Mouse (Mus musculus) midbrain, embryonic 10.5 days (tissue): ENCODE measurements around the gene Tert. TPM values are rescaled to one million over a fixed set of nuclear protein-coding genes. Genes with fewer than 3 reads are reported as not detected.
A peak's percentile ranks its signal among the peaks of the same experiment; 100 is the strongest.

Source experiments
- DNase-seq: peaks from one replicate; pipeline ENCODE4 v3.0.0-alpha.2; 2017; ENCODE audit warnings: low spot score
- H3K27ac ChIP-seq: fragments of 300-500 bp; sonication (generic); replicated peaks from 2 replicates; pipeline ENCODE4 v1.5.1; 2016; ENCODE audit warnings: mild to moderate bottlenecking
- H3K27me3 ChIP-seq: fragments of 300-500 bp; sonication (generic); 2 replicates; pipeline ENCODE4 v1.6.1; 2016; ENCODE audit warnings: low read depth, mild to moderate bottlenecking; ENCODE audit not compliant: poor library complexity, severe bottlenecking
- H3K36me3 ChIP-seq: fragments of 300-500 bp; sonication (generic); 2 replicates; pipeline ENCODE4 v1.6.1; 2016; ENCODE audit warnings: mild to moderate bottlenecking, moderate library complexity
- H3K4me1 ChIP-seq: fragments of 300-500 bp; sonication (generic); 2 replicates; pipeline ENCODE4 v1.6.1; 2016
- H3K4me3 ChIP-seq: fragments of 300-500 bp; sonication (generic); 2 replicates; pipeline ENCODE4 v1.5.1; 2016; ENCODE audit warnings: mild to moderate bottlenecking, moderate library complexity
- H3K9me3 ChIP-seq: fragments of 300-500 bp; sonication (generic); replicated peaks from 2 replicates; pipeline ENCODE4 v1.6.1; 2016; ENCODE audit warnings: mild to moderate bottlenecking
- WGBS: fragments of 180-500 bp; shearing (Covaris S2); methylation state at CpG from one replicate; pipeline ENCODE4 v1.1.7; 2016; 5-methylcytosine and 5-hydroxymethylcytosine counted together
- polyA plus RNA-seq: library from polyadenylated mRNA; unstranded; fragments of >200 nt; fragmentation: Nextera tagmentation; extraction: Ambion mirVana; gene quantifications from 2 replicates; pipeline ENCODE4 v1.2.1, GENCODE M21; 2016

Tert gene
- polyA plus RNA-seq, 1 experiment from 2014 or later, result 5.0 TPM

DNA sequence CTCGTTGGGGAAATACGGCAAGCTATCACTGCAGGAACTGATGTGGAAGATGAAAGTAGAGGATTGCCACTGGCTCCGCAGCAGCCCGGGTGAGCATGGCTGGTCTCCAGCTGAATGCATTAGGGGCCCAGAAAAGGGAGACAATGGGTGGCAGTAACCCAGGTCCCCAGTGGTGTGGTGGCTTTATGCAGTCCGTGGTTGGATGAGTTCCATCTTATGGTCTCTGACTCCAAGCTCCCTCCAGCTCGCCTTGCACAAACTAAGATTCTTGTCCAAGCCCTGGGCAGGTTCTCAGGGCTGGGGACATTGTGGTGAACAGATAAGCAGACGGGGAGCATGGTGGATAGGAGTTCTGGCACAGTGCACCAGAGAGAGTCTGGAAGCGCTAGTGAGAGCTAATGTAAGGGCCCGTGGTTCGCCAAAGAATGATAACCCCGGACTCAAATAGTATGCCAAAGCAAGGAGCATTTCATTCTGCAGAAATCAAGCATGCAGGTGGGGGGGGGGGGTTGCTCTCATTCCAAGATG, 1.9 kb downstream of the Tert start:
- Histone ChIP-seq H3K4me3 (no peak overlapping the region), H3K27ac (no peak overlapping the region), H3K36me3 (0 out of 2 replicates have a peak, but pooled peaks cover 3% of the 10 kb centered on the region), H3K9me3 (no peaks in the 10 kb centered on the region), H3K4me1 (peaks cover 21% of the 10 kb centered on the region), H3K27me3 (peaks cover 11% of the 10 kb centered on the region)
- DNase-seq, result no peak
- WGBS, result 90% methylated on average over 11 of the region's 11 CpGs

- Histone ChIP-seq H3K4me3 (no peak overlapping the region), H3K36me3 (peaks cover 25% of the 10 kb centered on the region), H3K9me3 (no peaks in the 10 kb centered on the region), H3K4me1 (peaks cover 12% of the 10 kb centered on the region), H3K27me3 (peaks cover 6% of the 10 kb centered on the region), H3K27ac (no peak overlapping the region)
- no peak for DNase-seq
- WGBS, result 91% methylated on average over 3 of the region's 3 CpGs
These were observed 5.1 kb downstream of the Tert start for GRCm38 (mm10) chr13:73631837-73632236.

- Histone ChIP-seq H3K4me3 (no peak overlapping the region), H3K27ac (no peak overlapping the region), H3K27me3 (no peaks in the 10 kb centered on the region), H3K9me3 (no peaks in the 10 kb centered on the region), H3K4me1 (no peaks in the 10 kb centered on the region), H3K36me3 (peaks cover 25% of the 10 kb centered on the region)
- no peak for DNase-seq
- 90% methylated on average over 5 of the region's 6 CpGs for WGBS
These were observed 11.1 kb downstream of the Tert start for GRCm38 (mm10) chr13:73637826-73638225.

DNA sequence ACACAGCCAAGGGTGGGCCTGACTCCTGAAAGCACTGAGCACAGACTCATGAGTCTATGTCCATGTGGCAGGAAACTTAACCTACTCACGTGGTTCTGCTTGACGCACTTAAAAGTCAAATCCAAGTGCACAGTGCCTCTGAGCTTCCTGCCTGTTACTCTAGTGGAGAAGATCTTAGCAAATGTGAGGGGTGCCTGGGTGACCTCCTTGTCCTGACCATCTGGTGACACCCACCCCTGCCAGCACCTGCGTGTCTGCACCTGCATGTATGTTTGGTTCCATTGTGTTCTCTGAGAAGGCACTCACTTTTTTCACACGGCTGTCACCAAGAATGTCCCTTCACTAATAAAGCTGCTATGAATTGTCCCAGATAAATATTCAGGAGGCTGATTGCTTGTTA, 14.6 kb downstream of the Tert start:
- 87% methylated on average over 4 of the region's 4 CpGs for WGBS
- Histone ChIP-seq H3K27ac (no peak overlapping the region), H3K4me3 (no peak overlapping the region), H3K36me3 (peaks cover 3% of the 10 kb centered on the region; the same call in 1 of the 2 replicates), H3K27me3 (no peaks in the 10 kb centered on the region), H3K4me1 (no peaks in the 10 kb centered on the region), H3K9me3 (no peaks in the 10 kb centered on the region)
- DNase-seq, result no peak

DNA sequence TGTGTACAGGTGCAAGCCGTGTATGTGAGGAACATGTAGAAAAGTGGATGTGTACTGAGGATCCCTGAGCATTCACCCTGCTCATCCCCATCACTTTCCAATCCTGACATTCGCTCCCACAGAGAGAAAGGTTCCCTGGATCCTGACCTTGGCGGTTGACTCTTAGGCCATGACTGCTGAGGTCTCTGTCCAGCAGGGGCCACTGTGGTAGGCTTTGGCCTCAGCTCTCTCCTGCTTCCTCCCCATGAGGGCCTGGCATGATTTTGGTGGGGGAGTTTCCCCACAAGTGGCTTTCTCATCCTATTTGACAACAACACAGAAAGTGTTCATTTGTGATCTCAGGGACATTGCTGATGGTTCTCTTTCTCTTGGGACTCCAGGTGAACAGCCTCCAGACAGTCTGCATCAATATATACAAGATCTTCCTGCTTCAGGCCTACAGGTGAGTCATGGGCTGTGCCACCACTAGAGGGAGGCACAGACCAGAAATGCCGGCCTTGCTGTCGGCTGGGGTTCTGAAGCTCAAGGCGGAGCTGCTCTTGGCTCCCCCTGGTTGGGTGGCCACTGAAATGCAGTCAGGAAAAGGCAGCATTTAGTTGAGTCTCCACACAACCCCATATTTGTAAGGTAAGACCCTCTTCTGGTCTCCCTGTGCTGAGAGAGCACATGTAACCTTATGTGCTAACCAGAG, 19.8 kb downstream of the Tert start:
- H3K4me3 ChIP-seq, result no peak overlapping the region
- peak; percentile 37 for DNase-seq
- no peaks in the 10 kb centered on the region for H3K27me3 ChIP-seq
- no peaks in the 10 kb centered on the region for H3K4me1 ChIP-seq
- H3K9me3 ChIP-seq, result no peaks in the 10 kb centered on the region
- WGBS, result 42% methylated on average over 6 of the region's 6 CpGs
- H3K36me3 ChIP-seq, result peaks cover 24% of the 10 kb centered on the region
- H3K27ac ChIP-seq, result no peak overlapping the region

GRCm38 (mm10) chr13:73653266-73653665, 26.6 kb downstream of the Tert start:
- DNase-seq, result no peak
- H3K4me1 ChIP-seq, result no peaks in the 10 kb centered on the region
- H3K36me3 ChIP-seq, result peaks cover 11% of the 10 kb centered on the region
- no peak overlapping the region for H3K27ac ChIP-seq
- WGBS, result 82% methylated on average over 3 of the region's 3 CpGs
- no peaks in the 10 kb centered on the region for H3K9me3 ChIP-seq
- no peak overlapping the region for H3K4me3 ChIP-seq
- H3K27me3 ChIP-seq, result no peaks in the 10 kb centered on the region

GRCm38 (mm10) chr13:73654976-73655375, 28.3 kb downstream of the Tert start:
- no peaks in the 10 kb centered on the region for H3K36me3 ChIP-seq
- no peaks in the 10 kb centered on the region for H3K9me3 ChIP-seq
- no peak for DNase-seq
- H3K4me3 ChIP-seq, result no peak overlapping the region
- 80% methylated on average over 3 of the region's 3 CpGs for WGBS
- no peaks in the 10 kb centered on the region for H3K4me1 ChIP-seq
- H3K27me3 ChIP-seq, result no peaks in the 10 kb centered on the region
- no peak overlapping the region for H3K27ac ChIP-seq

DNA sequence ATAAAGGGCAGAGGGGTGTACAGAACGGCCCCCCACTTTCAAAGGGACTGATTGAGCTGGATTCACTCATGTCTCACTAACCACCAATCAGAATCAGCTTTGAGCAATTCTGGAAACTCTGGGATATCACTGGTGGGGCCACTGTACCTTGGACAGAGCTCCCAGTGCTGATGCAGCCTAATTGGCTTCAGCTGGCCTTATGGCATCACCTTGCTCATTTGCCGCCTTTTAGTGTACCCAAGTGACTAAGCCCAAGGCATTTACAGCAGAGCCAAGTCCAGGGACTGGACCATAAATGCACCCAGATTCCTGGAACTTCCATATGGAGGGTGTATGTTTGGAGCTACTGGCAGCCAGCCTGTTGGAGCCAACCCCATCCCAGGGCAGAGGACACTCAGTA, 32.2 kb downstream of the Tert start:
- DNase-seq, result no peak
- Histone ChIP-seq H3K36me3 (no peaks in the 10 kb centered on the region), H3K27ac (no peak overlapping the region), H3K9me3 (no peaks in the 10 kb centered on the region), H3K4me1 (no peaks in the 10 kb centered on the region), H3K27me3 (no peaks in the 10 kb centered on the region), H3K4me3 (no peak overlapping the region)
- WGBS, result 45% methylated on average over 2 of the region's 2 CpGs

GRCm38 (mm10) chr13:73660163-73660695, 33.5 kb downstream of the Tert start:
- 80% methylated on average over 2 of the region's 2 CpGs for WGBS
- no peak overlapping the region for H3K4me3 ChIP-seq

DNA sequence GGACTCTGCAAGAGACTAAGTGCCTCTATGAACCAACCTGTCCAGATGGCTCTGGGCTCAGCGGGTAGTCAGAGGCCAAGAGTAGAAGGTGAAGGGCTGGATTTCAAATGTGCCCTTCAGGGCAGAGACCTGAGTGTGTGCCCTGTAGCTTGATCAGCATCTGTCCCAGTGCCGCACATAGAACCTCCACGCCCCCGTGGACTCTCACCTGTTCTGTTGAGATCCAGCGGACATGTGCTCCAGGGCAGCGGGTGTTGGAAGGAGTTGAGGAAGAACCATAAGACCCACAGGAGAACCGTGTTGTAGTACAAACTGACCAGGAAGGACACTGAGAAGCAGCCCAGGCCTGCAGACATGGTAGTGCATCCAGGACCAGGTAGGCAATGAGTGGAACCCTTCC, 48.5 kb downstream of the Tert start:
- H3K27ac ChIP-seq, result no peak overlapping the region
- H3K9me3 ChIP-seq, result no peaks in the 10 kb centered on the region
- no peaks in the 10 kb centered on the region for H3K27me3 ChIP-seq
- WGBS, result 92% methylated on average over 7 of the region's 7 CpGs
- no peaks in the 10 kb centered on the region for H3K4me1 ChIP-seq
- no peaks in the 10 kb centered on the region for H3K36me3 ChIP-seq
- no peak overlapping the region for H3K4me3 ChIP-seq
- DNase-seq, result no peak

More at GRCm38 (mm10) chr13:73660163-73660695, 33.5 kb downstream of the Tert start:
- DNase-seq, result no peak
- Histone ChIP-seq H3K27me3 (no peaks in the 10 kb centered on the region), H3K36me3 (no peaks in the 10 kb centered on the region), H3K9me3 (no peaks in the 10 kb centered on the region), H3K4me1 (no peaks in the 10 kb centered on the region), H3K27ac (no peak overlapping the region)

DNA sequence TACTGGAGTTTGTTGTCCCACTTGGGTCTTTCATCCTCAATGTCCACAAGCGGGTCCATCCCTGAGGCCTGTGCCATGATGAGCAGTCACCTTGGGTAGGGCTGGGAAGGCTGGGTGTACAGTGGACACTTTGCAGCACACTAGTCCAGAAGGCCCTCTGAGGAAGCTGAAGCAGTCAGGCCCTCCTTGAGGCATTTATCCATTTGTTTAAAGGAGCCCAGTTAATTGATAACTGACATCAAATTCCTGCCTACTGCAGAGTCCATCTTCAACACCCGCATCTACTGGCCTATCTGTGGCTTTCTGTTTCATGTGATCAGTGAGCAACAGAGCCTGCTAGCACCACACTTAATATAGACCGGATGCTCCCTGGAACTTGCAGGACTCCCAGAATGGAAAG, 51.1 kb downstream of the Tert start, which contains the start of gene Slc6a18:
TSS of gene Slc6a18 (minus strand) at position 171 of the 400 bp plus-strand sequence.
- no peak within 1 kb of the TSS for H3K27ac ChIP-seq
- 87% methylated on average over 3 of the region's 3 CpGs for WGBS
- no peaks in the 10 kb centered on the region for H3K4me1 ChIP-seq
- H3K36me3 ChIP-seq, result no peaks in the 10 kb centered on the region
- no peaks in the 10 kb centered on the region for H3K9me3 ChIP-seq
- DNase-seq, result no peak
- H3K4me3 ChIP-seq, result no peak within 1 kb of the TSS
- H3K27me3 ChIP-seq, result no peaks in the 10 kb centered on the region

DNA sequence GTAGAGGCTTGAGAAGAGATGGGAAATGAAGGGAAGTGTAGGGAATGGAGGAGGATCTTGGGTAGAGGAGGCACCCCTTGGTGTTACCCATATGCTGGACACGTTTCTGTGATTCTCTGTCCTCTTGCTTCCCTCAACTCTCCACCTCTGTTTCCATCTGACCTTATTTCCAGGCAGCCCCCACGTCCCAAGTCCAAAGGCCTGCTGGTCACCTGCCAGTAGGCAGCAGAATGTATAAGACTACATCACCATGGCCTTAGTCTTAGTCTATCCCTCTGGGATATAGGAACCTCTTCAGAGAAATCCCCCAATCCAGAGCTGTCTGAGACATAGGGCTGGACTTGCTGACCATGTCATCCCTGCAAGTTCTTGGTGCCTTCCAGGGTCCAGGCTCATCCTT, 52.6 kb downstream of the Tert start:
- no peaks in the 10 kb centered on the region for H3K27me3 ChIP-seq

GRCm38 (mm10) chr13:73680394-73680793, 53.7 kb downstream of the Tert start:
- Histone ChIP-seq H3K4me3 (no peak overlapping the region), H3K9me3 (no peaks in the 10 kb centered on the region), H3K27me3 (no peaks in the 10 kb centered on the region), H3K27ac (no peak overlapping the region), H3K4me1 (no peaks in the 10 kb centered on the region), H3K36me3 (no peaks in the 10 kb centered on the region)
- DNase-seq, result no peak
- 50% methylated on average over 1 of the region's 1 CpGs for whole genome bisulfite sequencing

More for the DNA sequence above, 52.6 kb downstream of the Tert start:
- WGBS, result 50% methylated on average over 2 of the region's 2 CpGs
- DNase-seq, result no peak
- no peaks in the 10 kb centered on the region for H3K4me1 ChIP-seq
- H3K4me3 ChIP-seq, result no peak overlapping the region
- no peaks in the 10 kb centered on the region for H3K9me3 ChIP-seq
- H3K27ac ChIP-seq, result no peak overlapping the region
- no peaks in the 10 kb centered on the region for H3K36me3 ChIP-seq
